Mouse (Mus musculus) activated CD4-positive, CD25-positive, alpha-beta regulatory T cell, adult 4 months (primary cell): ENCODE results near the gene Cabin1. TPM values are rescaled to one million over a fixed set of nuclear protein-coding genes. Genes with fewer than 3 reads are reported as not detected.
A peak's percentile ranks its signal among the peaks of the same experiment; 100 is the strongest.

Source experiments
- ATAC-seq: one replicate; pipeline ENCODE4 v1.8.0; 2017
- polyA plus RNA-seq, 2 experiments: library from polyadenylated mRNA; unstranded; fragments of 100-300 nt; shearing (Covaris generic); gene quantifications; one replicate each; pipeline ENCODE4 v1.2.1; 2017

Cabin1 gene
- polyA plus RNA-seq, 2 experiments from 2014 or later = 22.0 to 22.3 TPM

- ATAC-seq = no peak
These were observed 2.7 kb upstream of the Cabin1 start for GRCm38 (mm10) chr10:75766856-75767255.

- ATAC-seq = peak; percentile 1
These were observed 655 bp upstream of the Cabin1 start for GRCm38 (mm10) chr10:75764519-75765473.

GRCm38 (mm10) chr10:75762413-75762812 is 1.7 kb downstream of the Cabin1 start:
- no peak for ATAC-seq

- no peak for ATAC-seq
These were observed 3.8 kb downstream of the Cabin1 start for GRCm38 (mm10) chr10:75760311-75760710.

- ATAC-seq = no peak
These were observed 7.4 kb downstream of the Cabin1 start for GRCm38 (mm10) chr10:75756719-75757118.

- peak; percentile 89 for ATAC-seq
These were observed 20.1 kb downstream of the Cabin1 start for GRCm38 (mm10) chr10:75744017-75744416.

GRCm38 (mm10) chr10:75743369-75743768 is 20.8 kb downstream of the Cabin1 start:
- ATAC-seq = no peak

- ATAC-seq = no peak
These were observed 23.3 kb downstream of the Cabin1 start for GRCm38 (mm10) chr10:75740866-75741265.

GRCm38 (mm10) chr10:75725449-75725848 is 38.7 kb downstream of the Cabin1 start:
- ATAC-seq = no peak

GRCm38 (mm10) chr10:75720215-75720614 is 43.9 kb downstream of the Cabin1 start:
- no peak for ATAC-seq

GRCm38 (mm10) chr10:75714795-75715194 is 49.3 kb downstream of the Cabin1 start:
- ATAC-seq = no peak

- no peak for ATAC-seq
These were observed 51.1 kb downstream of the Cabin1 start for GRCm38 (mm10) chr10:75713026-75713425.

GRCm38 (mm10) chr10:75710210-75710609 is 53.9 kb downstream of the Cabin1 start:
- ATAC-seq = no peak

GRCm38 (mm10) chr10:75709261-75709660 is 54.9 kb downstream of the Cabin1 start:
- no peak for ATAC-seq

- ATAC-seq = no peak
These were observed 55.5 kb downstream of the Cabin1 start for GRCm38 (mm10) chr10:75708633-75708992.

GRCm38 (mm10) chr10:75707901-75708632 is 56.1 kb downstream of the Cabin1 start:
- ATAC-seq = no peak

GRCm38 (mm10) chr10:75706632-75707216 is 57.4 kb downstream of the Cabin1 start:
- ATAC-seq = no peak

- ATAC-seq = no peak
These were observed 58.3 kb downstream of the Cabin1 start for GRCm38 (mm10) chr10:75705681-75706400.

GRCm38 (mm10) chr10:75704212-75705185 is 59.6 kb downstream of the Cabin1 start:
- ATAC-seq = no peak

- ATAC-seq = no peak
These were observed 60.6 kb downstream of the Cabin1 start for GRCm38 (mm10) chr10:75703504-75703903.

GRCm38 (mm10) chr10:75702494-75702893 is 61.6 kb downstream of the Cabin1 start:
- ATAC-seq = no peak
